Mouse (Mus musculus) urinary bladder, postnatal 36 days (tissue): ENCODE measurements around the gene Olfr685.

Source experiments
- DNase-seq, 2 experiments: peaks; one replicate each; pipeline ENCODE4 v3.0.0; 2022; ENCODE audit warnings: low spot score in 2 of 2, mixed read lengths in 1 of 2

Olfr685 gene

GRCm38 (mm10) chr7:105185912-105186311 lies at the start of gene Olfr685:
Gene Olfr685 (minus strand): TSS chr7:105186012.
- DNase-seq = no peak

- DNase-seq = no peak
These were observed 43.6 kb upstream of the Olfr685 start for GRCm38 (mm10) chr7:105229386-105229785.

GRCm38 (mm10) chr7:105228138-105228537 lies 42.3 kb upstream of the Olfr685 start:
- DNase-seq = no peak

- no peak for DNase-seq
These were observed 40.9 kb upstream of the Olfr685 start for GRCm38 (mm10) chr7:105226703-105227102.

GRCm38 (mm10) chr7:105226072-105226471 lies 40.3 kb upstream of the Olfr685 start:
- no peak for DNase-seq

- no peak for DNase-seq
These were observed 32.5 kb upstream of the Olfr685 start for GRCm38 (mm10) chr7:105218281-105218680.

- DNase-seq = no peak
These were observed 28.9 kb upstream of the Olfr685 start for GRCm38 (mm10) chr7:105214761-105215160.

GRCm38 (mm10) chr7:105207385-105207784 lies 21.6 kb upstream of the Olfr685 start, which contains the start of gene Olfr686:
Gene Olfr686 (minus strand): TSS chr7:105207485.
- no peak for DNase-seq

GRCm38 (mm10) chr7:105170773-105171172 lies 15.0 kb downstream of the Olfr685 start:
- no peak for DNase-seq

- no peak for DNase-seq
These were observed 22.3 kb downstream of the Olfr685 start, which contains the start of gene Olfr684 for GRCm38 (mm10) chr7:105163553-105163952. Gene Olfr684 (minus strand): TSS chr7:105163653.

GRCm38 (mm10) chr7:105146912-105147311 lies 38.9 kb downstream of the Olfr685 start, which contains the start of gene Olfr683:
Gene Olfr683 (minus strand): TSS chr7:105147012.
- no peak for DNase-seq

- DNase-seq = no peak
These were observed 44.5 kb downstream of the Olfr685 start for GRCm38 (mm10) chr7:105141275-105141674.
